Mouse (Mus musculus): ENCODE data around the gene Mapk8ip1.

Mapk8ip1 gene

GRCm38 (mm10) chr2:92390206-92390930 lies 10.7 kb downstream of the Mapk8ip1 start:
- DNase-seq, result peak; percentile 81

GRCm38 (mm10) chr2:92389645-92390044 lies 11.4 kb downstream of the Mapk8ip1 start:
- no peak for DNase-seq

- peak; percentile 84 for DNase-seq
Observed at GRCm38 (mm10) chr2:92388891-92389641, 12.0 kb downstream of the Mapk8ip1 start.

DNA sequence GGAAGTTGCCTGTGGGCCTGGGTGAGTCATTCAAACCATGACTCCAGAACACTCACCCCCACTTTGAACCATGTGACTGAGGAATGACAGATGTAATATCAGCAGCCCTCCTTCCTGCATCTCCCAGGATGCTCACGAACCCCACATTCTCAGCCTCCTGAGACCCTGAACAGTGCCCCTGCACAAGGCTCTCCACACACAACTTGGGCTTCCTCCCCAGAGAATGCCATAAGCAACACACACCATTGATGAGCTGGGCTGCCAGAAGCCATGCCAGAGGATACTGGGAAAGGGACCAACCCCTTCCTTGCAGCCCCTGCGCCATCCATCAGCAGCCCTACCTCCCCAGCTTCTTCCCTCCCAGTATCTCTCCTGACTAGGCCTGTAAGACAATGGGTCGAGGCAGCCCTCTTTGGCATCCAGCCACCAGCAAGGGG lies 13.0 kb downstream of the Mapk8ip1 start:
- no peak for DNase-seq

- DNase-seq, result no peak
Observed at GRCm38 (mm10) chr2:92387646-92388045, 13.4 kb downstream of the Mapk8ip1 start.

DNA sequence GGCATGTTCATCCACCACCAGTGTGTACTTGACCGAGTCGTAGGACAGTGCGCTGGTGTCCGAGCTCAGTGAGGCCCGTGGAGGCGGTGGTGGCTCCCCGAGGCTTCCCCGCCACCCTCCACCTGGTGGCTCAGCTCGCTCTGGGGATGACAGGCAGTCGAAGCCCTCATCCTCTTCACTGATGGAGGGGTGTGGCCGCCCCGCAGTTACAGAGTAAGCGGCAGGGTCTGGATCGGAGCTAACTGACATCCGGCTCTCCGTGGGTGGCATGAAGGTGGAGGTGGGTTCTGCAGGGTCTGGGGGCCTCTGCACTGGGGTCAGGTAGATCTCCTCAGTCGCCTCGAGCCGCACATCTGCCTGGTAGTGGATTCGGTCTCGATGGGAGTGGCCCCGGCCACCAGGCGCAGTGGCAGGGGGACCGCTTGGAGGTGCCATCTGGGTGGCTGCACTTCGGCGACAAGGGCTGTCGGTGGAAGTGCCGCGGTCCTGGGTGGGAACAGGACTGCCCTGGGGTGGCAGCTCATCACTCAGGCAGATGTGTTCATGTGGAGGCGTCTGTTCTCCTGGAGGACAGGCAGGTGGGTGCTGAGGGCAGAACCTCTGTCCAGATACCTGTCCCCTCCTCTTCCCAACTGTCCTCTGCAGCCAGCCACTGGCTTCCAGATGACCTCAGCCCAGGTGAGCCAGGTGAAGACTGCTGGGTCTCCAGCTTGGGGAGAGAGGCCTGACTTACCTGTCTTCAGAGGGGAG lies 14.1 kb downstream of the Mapk8ip1 start:
- no peak for DNase-seq

DNA sequence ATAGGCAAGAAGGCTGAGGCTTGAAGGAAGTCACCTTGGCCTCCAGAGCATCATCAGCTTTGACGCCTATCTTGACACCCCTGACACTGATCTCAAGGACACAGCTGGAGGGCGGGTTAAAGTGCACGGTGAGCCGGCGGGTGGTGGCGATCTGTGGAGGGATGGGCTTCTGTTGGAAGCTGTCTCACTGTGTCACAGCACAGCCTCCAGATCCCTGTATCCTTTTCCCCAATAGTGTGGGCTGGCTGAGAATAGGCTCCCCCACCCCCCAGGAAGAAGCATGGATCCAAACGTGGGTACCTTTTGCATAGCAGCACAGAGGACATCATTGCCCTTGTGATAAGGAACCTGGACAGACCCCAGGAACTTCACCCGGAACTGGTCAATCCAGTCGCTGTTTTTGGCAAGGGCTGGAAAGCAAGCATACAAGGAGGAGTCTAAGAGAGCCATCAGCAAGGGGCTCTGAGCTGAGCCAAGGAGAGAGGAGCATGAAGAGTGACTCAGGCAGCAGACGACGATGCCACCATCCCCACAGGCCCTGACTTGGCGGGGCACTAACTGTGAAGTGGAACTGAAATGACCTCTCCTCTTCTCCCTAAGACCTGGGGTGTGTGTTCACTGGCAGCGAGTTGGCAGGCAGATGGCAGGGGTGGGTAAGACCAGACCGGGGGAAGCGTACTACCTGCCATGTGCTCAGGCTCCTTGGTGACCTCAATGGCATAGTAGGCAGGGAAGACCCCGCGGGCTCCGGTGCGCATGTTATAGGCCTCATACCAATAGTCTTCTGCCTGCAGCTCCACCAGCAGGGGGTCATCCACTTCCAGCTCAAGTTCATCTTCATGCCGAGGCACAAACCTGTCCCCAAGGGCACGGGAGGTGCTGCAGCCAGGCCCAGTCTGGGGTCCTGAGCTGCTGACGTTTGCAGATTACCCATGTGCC lies 15.7 kb downstream of the Mapk8ip1 start:
- DNase-seq, result no peak

- no peak for DNase-seq
Observed at GRCm38 (mm10) chr2:92384101-92384500, 17.0 kb downstream of the Mapk8ip1 start.

DNA sequence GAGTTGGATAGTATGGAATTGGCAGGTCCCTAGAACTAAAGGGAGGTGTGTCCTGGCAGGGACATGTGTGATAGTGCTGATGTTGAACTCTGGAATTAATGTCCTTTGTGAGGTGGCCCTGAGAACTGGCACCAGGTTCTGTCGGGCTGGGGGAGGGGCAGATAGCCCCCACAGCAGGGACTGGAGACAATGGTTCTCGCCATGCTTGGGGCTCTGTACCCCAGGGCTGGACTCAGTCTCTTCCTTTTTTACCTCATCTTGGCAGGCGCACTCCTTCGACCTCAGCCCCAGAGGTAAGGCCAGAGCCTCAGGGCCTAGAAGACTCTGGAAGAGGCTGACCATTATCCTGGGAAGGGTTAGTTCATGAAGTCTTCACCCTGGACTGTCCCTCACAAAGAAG lies 18.3 kb downstream of the Mapk8ip1 start:
- DNase-seq, result no peak

- DNase-seq, result no peak
Observed at GRCm38 (mm10) chr2:92381901-92382588, 19.0 kb downstream of the Mapk8ip1 start, which contains the start of gene 1700029I15Rik. TSS of gene 1700029I15Rik (plus strand) at chr2:92382538.

DNA sequence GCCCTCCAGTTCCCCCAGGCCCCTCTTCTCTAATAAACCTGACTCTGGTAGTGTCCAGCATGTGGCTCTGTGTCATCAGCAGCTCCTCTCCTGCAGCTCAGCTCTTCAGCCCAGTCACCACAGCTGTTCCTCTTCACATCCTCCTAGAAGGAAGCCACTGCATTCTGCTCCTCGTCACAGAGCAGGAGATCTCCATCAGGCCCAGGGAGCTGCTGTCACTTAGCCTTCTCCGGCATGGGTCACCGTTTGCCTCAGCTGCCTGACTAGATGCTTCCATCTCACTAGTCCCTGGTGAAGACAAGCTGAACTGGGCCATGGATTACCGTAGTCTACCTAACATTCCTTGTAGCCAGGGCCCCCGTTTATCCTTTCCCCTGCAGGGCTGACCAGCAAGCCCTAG lies 19.9 kb downstream of the Mapk8ip1 start:
- DNase-seq, result no peak

GRCm38 (mm10) chr2:92380495-92381050 lies 20.5 kb downstream of the Mapk8ip1 start:
- DNase-seq, result no peak

DNA sequence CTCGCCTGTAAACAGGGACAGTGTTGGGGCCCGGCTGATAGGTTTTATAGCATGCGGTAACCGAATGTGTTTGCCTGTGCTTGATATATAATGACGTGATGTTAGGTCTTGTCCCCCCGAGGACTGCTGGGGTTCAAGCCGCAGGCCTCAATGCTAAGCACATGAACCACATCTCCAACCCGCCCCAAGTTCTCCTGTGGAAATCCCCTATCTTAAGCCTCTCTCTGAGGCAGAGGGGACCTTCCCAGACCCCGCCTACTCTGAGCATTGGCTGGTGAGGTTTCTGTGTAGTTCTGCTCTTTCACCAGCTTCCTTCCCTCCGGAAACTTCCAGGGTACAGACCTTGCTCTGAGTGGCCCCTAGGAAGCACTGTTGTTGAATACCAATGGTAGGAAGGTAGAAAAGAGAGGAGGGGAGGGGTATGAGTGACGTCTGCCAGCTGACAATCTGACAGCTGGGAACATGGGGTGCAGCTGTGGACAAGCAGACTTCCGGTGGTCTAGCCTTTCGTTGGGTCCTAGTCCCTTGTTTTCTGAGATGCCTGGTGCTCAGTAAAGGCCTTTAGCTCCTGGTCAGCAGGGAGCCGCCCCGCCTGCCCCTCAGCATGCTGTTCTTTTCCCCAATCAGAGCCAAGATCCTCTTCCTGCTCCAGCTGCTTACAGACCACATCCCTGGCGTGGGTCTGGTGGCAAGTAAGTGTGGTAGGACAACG lies 21.1 kb downstream of the Mapk8ip1 start:
- DNase-seq, result no peak

GRCm38 (mm10) chr2:92377320-92377719 lies 23.7 kb downstream of the Mapk8ip1 start:
- no peak for DNase-seq

DNA sequence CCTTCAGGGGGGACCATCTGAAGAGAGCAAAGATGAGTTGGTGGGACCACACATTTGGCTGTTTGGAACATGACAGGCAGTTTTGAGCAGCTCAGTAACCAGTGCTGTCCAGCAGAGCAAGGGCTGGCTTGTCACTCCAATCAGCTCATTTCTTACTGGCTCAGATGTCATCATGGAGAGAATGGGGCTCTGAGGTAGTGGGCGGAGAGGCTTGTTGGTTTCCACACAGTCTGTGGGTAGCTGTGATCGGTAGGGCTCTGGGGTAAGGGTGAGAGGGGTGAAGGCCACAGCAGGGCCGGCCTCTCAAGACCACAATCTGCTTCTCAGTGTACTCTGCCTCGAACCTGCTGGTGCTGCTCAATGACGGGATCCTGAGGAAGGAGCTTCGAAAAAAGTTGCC lies 24.8 kb downstream of the Mapk8ip1 start:
- DNase-seq, result peak; percentile 42

DNA sequence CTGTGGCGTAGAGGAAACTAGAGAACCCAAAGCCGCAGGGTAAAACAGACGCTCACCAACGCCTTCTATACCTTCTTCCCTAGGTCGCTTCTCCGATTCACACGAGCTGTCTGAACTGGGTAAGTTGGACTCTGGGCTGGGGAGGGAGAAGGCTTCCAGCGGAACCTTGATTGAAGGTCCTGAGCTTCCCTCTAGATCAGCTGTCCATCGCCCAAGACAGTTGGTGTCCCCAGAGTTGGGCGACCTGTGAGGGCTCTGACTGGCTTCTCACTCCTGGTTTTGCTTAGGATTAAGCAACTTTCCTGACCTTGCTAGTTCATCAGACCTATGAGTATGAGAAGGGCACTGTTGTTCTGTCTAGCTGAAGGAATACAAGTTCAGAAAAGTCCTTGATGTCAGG lies 25.3 kb downstream of the Mapk8ip1 start:
- no peak for DNase-seq

- peak; percentile 98 for DNase-seq
Observed at GRCm38 (mm10) chr2:92375099-92375623, 25.9 kb downstream of the Mapk8ip1 start.

DNA sequence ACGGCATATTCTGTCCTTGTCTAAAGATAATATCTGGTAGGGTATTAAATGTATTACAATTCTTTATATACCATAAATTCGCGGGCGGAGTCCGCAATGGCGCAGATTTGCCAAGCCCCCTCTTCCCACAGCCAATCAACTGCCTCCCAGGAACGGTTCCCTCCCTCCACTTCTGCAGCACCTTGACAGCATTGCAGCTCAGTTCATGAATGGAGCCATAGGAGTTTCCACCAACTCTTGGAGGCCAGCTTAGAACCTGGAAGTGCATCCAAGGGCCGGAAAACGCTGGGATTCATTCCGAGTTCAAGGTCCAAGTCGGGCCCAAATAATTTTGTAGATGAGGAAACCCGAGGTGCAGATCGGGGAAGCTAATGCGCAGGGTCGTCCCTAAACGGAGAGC lies 26.5 kb downstream of the Mapk8ip1 start, which contains the start of the genes Pex16 and Large2:
Gene Pex16 (plus strand): TSS at position 163 of the 400 bp plus-strand sequence.
Gene Large2 (minus strand): TSS at position 356 of the 400 bp plus-strand sequence.
- peak; percentile 48 for DNase-seq

DNA sequence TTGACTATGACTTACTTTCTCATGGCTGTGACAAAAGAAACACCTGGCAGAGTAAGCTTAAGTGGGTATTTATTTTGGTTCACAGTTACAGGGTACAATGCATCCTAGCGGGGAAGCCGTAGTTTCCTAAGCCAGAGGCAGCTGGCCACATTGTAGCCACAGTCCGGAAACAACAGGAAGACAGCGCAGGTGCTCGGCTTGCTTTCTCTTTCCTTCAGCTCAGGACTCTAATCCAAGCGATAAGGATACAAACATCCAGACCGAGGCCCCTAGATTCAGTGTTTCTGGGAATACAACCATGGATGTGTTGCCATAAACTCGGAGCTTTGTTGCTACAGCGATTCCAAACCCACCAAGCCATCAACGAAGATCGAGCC lies 27.6 kb downstream of the Mapk8ip1 start:
- DNase-seq, result no peak

GRCm38 (mm10) chr2:92372767-92373436 lies 28.2 kb downstream of the Mapk8ip1 start:
- DNase-seq, result peak; percentile 85

Measured in lung, postnatal 36 days (tissue).